Mouse (Mus musculus): ENCODE results near the gene Rac1.

GRCm38 (mm10) chr5:143476013-143476412, 51.8 kb downstream of the Rac1 start:
- TF ChIP-seq CTCF (conservative IDR thresholded peaks at IDR 0.05; ENCODE audit: low read length), result no peak
- no peak for TF ChIP-seq NANOG (IDR thresholded peaks at IDR 0.05; ENCODE audit: borderline replicate concordance, low read length)
- no peak for TF ChIP-seq POU5F1 (IDR thresholded peaks at IDR 0.05; ENCODE audit: borderline replicate concordance, low read length)

Measured in E14TG2a.4 (cell line).